Mouse (Mus musculus): ENCODE data around the gene Synpo2.

The Synpo2 gene

DNA sequence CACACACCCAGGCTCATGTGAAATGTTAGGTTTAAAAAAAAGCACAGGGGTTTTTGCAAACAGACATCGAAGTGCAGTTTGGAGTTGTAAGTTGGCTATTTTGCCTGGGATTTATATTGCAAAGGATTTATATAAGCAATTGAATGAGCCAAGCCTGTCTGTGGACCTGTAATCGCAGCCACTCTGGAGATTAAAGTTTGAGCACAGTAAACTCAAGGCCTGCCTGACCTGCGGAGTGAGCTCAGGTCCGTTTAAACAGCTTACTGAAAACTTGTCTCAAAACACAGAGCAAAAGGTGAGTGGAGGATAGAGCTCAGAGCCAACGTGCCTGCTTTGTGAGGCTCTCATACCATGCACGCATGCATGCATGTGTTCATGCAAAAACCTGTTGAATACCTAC, 30.9 kb downstream of the Synpo2 start:
- no peak for DNase-seq (ENCODE audit: low read depth)

GRCm38 (mm10) chr3:123204658-123205057, 31.3 kb downstream of the Synpo2 start:
- DNase-seq (ENCODE audit: low read depth) = no peak

DNA sequence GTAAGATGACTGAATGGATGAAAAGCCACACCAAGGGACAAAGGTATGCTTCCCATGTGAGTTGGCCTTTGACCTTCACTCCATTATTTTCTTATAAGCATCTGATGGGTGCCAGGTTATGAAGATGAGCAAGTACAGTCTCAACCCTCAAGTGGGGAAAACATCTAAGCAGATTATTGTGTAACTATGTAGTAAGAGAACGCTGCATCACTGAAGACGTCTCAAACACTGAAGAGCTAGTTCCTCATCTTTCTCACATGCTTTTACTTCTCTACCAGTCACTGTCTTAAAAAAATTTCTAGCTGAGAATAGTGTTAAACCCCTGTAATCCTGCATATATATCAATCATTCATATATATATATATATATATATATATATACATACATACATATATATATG, 34.2 kb downstream of the Synpo2 start:
- DNase-seq (ENCODE audit: low read depth) = no peak

- no peak for DNase-seq (ENCODE audit: low read depth)
These were observed 42.2 kb downstream of the Synpo2 start for GRCm38 (mm10) chr3:123193740-123194139.

DNA sequence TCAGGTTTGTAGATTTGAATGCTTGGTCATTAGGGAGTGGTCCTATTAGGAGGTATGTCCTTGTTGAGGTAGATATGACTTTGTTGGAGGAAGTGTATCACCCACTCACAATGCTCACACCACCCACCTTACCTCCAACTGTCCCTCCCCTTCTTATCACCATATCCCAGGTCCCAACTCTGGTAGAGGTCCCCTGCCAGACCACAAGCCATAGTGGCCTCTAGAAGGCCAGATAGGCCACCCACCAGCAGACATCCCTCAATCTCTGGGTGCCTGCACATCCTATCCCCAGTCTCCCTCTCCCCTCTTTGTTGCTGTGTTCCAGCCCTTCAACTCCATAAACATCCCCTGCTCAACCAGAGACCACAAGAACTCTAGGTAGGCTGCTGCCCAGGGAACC, 44.3 kb downstream of the Synpo2 start:
- DNase-seq (ENCODE audit: low read depth) = no peak

DNA sequence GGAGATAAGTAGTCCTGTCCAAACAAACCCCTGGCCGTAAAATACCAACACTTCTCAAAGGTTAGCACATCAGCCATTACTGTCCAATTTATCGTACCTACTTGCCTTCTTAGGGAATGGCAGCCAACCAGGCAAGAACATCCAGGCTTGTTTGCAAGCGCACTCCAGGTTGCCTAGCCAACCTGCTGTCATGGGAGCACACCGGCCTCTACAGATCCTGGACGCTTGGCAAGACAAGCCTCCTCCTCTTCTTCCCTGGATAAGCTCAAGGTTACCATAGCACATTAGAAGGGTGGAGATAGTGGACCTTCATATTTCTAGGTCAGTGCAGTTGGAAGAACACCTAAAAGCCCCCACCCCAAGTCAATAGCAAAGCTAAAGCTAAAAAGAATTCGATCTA, 45.6 kb downstream of the Synpo2 start:
- no peak for DNase-seq (ENCODE audit: low read depth)

DNA sequence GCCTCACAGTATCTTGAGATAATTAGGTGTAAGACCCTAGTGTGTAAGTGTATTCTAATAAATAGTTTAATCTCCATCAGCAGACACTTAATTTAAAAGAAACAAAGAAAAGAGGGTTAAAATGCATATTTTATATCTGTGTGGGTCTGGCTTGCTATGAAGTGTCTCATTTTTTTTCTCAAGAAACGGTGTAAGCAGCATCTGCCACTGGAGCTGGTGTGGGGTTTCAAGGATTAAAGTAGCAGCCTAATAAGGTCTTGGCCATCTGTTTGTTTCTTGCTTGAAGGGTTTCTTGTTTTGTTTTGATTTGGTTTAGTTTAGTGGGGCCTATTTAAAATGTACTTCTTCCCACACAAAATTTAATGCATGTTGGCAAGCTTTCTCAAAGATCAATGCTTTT, 46.1 kb downstream of the Synpo2 start:
- no peak for DNase-seq (ENCODE audit: low read depth)

DNA sequence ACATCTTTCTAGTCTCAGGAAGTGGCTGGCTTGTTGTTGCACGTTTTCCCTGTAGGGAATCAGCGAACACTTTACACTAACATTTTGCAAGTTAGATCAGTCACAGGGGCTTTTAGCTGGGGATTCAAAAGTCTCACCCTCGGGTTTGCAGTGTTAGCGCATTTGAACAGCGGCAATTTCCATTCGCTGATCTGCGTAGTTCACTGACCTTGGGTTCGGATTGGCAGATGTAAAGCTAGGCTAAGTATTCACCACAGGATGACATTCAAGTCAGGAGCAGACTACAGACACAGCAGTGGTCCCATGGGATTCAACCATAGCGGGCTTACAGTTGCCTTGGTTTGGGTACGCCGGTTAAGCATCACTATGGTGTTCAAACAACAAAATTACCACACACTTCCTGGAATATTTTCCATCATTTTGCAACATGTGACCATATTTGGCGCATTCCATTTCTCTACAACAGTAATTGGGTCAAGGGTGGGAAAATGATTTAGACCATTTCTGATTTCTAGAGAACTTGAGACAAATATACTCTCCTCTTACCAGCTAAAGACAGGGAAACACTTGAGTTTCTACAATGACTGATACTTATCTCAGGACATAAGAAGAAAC, 47.2 kb downstream of the Synpo2 start:
- DNase-seq (ENCODE audit: low read depth) = no peak

DNA sequence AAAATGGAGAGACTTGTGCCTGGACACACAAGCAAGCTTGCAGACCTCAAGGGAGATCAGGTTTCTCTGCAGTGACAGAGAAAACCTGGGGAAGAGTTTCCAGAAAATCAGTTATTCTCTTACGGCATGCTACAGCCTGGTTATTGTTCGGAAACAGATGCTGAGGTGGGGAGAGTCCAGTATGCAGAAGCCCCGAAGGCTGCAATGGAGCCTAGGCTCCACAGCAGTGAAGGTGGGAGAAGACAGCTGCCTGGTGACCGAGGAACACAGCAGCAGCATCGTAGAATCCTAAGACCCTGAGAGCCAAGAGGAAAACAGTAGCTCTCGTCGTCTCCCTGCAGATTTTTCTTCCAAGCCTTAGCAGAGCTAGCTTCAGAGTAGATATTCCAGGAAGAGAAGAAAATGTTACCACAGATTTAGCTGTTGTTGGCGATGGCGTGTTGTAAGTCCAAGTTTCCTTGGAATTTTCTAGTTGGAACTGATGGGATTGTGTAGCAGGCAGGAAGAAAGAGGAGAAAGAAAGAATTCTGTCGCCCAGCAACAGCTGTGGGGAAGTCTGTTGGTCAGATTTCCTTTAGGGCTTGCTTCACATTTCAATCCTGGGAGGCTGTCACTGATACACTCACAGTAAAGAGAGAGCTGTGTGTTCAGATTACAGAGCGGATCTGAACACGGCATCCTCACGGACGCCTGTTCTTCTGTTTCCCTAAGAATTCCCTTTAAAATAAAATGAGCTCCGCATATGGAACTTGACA, 48.4 kb downstream of the Synpo2 start:
- DNase-seq (ENCODE audit: low read depth) = no peak

GRCm38 (mm10) chr3:123185238-123185925, 50.6 kb downstream of the Synpo2 start:
- DNase-seq (ENCODE audit: low read depth) = no peak

- DNase-seq (ENCODE audit: low read depth) = no peak
These were observed 51.7 kb downstream of the Synpo2 start for GRCm38 (mm10) chr3:123184281-123184680.

DNA sequence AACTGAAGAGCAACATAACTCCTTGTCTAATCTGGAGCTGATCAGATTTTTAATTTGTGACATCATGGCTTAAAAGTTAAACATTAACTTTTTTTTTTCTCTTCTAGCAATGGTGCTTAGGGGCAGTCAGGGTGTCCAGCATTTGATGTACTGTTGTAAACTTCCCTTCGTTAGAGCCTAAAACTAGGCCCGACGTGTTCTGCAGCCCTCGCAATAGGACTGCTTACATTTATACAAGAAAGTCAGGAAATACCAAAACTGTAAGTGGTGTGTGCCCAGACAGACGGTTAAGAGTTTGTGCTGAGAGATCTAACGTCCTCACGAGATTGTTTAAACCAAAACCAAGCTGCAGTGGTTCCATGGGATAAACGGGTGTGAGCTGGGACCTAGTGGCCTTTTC, 56.4 kb downstream of the Synpo2 start:
- no peak for DNase-seq (ENCODE audit: low read depth)

DNA sequence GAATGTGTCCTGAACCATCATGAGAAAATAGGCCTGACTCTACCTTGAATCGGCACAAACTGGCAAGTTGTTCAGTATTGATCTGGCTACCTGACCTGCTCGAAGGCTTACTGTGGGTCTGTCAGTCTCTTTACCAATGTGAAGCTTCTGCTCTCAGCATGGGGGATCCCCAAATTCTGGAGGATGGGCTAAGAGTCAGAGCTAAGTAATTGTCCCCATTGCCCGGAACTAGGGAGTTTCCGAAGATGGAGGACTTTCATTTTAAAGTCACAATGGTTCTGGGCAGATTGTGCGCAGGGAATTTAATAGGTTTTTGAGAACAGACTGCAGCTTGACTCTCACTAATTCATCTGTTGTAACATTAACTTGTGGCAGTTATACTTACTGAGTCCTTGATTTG, 56.9 kb downstream of the Synpo2 start:
- no peak for DNase-seq (ENCODE audit: low read depth)

- no peak for DNase-seq (ENCODE audit: low read depth)
These were observed 57.5 kb downstream of the Synpo2 start for GRCm38 (mm10) chr3:123178420-123178819.

DNA sequence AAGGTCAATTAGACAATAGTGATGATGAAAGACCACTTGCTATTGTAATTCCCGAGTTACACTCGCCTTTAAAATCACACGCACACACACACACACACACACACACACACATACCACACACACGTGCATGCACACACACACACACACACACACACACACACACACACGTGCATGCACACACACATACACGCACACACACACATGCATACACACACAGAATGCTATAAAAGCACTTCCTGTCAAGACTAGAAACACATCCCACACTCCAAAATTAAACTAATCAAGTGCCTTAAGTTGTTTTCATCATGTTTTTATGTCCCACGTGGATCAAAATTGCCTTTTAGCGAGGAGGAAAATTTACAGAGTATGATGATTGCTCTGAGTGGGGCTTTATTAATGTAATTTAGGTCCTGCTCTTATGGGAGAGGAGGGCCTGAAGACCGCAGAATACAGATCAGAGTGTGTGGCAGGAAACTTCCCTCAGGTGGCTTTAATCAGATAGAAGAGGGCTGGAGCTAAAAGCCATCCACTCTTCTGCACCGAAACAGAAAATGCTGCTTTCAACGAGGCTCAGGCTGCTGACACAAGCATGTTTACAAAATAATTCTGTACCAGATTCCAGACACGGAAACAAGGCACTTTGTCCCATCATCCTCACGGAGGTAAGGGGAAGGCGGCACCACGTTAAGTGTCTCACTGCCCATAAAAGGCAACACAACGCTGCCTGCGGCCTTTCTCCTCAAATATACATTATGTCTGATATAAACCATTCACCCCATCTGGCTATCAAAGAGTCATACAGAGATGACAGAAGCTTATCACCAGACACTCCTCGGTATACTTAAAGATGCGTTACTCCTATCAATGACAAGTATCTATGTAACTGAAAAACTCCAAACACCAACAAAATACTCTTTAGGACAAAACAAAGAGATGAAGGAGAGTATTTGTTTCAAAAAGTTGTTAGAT, 59.3 kb downstream of the Synpo2 start:
- DNase-seq (ENCODE audit: low read depth) = peak; percentile 72

DNA sequence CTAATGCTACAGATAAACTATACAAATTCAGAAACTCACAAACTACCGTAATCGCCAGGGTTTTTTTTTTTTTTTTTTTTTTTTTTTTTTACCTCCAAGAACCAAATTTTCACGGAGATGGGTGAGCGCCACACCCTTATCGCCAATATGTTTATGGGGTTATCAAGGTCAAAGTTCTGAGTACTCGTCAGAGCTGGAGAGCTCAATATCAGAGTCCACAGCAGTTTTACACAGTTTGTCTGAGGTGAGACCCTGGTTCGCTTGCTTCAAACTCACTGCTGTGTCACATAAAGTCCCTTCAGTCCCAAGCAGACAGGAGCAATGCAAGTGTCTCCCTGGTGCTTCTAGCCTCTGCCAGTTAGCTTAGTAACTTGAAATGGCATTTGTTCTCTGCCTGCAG, 60.8 kb downstream of the Synpo2 start:
- no peak for DNase-seq (ENCODE audit: low read depth)

DNA sequence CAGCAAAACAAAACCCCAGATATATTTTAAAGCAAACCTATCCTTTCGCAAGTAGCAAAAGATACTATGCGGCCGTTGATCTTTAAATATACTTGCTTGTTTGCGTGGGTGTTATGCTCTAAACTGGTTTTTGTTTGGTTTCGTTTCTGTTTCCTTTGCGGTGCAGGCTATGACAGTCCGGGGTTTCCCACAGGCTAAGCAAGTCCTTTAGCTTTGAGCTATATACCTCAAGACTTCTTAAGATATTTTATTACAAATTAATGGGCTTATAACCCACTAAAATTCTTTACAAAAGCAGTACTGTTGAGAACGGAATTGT, 61.6 kb downstream of the Synpo2 start:
- peak; percentile 62 for DNase-seq (ENCODE audit: low read depth)

- DNase-seq (ENCODE audit: low read depth) = no peak
These were observed 62.2 kb downstream of the Synpo2 start for GRCm38 (mm10) chr3:123173553-123174378.

GRCm38 (mm10) chr3:123172151-123172550, 63.8 kb downstream of the Synpo2 start:
- DNase-seq (ENCODE audit: low read depth) = no peak

- no peak for DNase-seq (ENCODE audit: low read depth)
These were observed 66.6 kb downstream of the Synpo2 start for GRCm38 (mm10) chr3:123169398-123169797.

DNA sequence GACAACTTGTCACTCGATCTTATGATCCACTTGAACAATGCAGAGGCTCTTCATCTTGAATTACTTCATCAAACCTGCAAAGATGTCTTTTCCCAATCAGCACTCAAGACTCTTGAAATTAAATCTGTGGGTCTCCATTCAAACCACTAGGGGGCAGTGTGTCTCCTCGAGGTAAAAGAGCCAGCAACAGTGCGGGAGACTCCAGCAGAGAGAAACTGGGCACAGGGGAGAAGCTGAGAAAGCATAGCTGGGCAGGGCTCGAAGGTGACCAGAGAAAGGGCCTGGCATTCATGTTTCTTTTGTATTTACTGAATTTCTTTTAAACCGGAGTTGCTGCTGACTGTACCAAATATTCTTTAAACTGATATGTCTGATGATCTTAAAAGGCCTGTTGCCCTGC, 67.1 kb downstream of the Synpo2 start:
- peak; percentile 76 for DNase-seq (ENCODE audit: low read depth)

Measured in naive thymus-derived CD4-positive, alpha-beta T cell, adult 2 months (primary cell).